Mouse (Mus musculus): ENCODE data around the gene Spred3.
"Not testable (repeated sequence)": the region's sequence is repeated elsewhere in the genome, so short reads cannot be mapped to it uniquely, and the experiment has no call there.

The Spred3 gene

DNA sequence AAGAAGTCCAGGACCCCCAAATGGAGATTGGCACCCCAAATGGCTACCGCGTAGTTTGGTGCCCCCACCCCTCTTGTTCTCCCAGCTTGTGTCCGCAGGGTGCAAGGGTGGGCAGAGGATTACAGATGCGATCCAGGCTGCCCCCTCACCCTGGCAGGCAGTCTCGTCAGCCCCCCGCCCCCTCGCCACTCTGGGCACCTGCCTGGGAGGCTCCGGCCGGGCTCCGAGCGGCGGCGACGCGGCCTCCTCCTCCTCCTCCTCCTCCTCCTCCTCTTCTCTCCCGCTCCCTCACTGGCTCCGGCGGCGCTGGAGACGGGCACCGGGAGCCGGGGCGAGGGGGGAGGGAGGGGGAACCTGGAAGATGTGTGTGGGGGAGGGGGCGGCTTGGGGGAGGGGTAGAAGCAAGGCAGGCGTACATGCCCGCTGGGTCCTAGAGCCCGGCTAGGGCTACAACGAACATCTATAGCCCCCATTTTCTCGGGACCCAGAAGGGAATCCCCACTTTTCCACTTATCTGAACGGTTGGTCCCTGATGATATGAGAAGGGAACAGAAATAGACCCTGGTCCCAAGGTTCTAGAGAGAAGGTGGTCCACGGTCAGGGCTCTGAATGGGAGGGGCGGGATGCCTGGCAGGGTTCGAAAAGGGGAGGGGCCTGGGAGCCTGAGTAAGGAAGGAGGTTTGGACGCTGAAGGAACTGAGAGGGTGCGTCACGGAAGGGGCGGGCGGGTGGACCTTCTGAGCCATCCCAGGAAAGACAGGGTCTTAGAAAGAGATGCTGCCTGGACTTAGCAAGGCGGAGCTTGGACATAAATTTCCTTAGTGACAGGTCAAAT, 763 bp downstream of the Spred3 start:
- peak; percentile 51 to 82 for DNase-seq (ENCODE audit: low spot score in 2 of 2)

DNA sequence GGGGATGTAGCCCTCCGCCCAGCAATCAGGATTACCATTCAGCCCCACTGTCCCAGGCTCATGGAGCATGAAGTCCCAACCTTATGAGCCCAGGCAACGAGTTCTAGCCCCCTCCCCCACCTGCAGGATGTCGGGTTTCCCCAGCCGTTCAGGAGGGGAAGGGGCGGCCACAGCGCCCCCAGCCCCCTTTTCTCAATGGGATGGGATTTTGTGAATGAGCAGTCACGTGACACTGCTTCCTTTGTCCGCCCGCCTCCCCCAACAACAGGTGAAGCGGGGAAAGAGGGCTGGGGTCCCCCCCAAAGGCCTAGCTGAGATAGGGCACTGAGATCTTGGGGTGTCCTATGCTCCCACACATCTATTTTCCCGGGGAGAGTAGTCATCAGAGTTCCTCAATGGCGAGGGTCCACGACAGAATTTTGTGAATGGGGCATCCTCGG, 1.4 kb downstream of the Spred3 start:
- DNase-seq (ENCODE audit: low spot score in 2 of 2): peak in 1 of 2 experiments; percentile 55

DNA sequence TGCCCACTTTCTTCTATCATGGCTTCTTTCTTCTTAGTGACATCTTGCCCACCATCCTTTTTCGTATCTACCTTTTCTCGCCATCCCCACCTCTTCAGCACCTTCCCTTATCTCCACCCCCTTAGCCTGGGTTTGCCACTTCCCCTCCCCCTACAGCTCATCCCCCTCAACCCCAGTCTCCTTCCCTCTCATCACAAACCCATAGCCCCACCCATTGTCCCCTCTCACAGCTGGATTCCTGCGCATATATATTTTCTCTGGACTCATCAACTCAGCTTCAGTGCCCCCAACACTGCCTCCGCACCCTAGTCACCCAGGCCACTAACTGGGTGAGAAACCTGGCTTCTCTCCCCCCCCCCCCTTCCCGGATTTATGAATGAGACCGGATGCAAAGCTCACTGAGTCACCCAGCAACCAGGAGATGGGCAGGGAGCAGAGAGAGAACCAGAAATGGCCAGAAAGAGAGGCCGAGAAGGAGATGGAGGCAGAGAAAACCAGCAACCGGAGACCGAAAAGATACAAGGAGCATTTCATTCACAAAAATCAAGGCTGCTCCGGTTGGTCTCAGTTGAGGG, 2.0 kb downstream of the Spred3 start:
- DNase-seq (ENCODE audit: low spot score in 2 of 2): no peak

DNA sequence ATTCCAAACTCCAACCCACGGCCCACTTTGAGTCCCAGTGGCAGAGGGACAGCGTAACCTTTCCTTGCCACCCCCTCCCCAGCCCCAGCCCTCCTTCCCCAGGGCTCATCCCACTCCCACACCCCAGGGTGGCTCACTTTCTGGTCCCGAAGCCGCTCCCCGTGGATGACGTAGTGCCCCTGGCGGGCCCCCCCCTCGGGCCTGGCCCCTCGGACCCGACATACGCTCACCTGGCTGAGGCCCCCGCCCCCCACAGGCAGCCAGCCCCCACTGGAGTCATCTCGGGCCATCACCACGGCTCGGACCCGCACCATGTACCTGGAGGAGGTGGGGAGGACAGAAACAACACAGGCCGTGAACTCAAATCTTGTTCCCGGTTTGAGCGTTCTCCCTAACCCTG, 2.6 kb downstream of the Spred3 start:
- no peak for DNase-seq (ENCODE audit: low spot score in 2 of 2)

DNA sequence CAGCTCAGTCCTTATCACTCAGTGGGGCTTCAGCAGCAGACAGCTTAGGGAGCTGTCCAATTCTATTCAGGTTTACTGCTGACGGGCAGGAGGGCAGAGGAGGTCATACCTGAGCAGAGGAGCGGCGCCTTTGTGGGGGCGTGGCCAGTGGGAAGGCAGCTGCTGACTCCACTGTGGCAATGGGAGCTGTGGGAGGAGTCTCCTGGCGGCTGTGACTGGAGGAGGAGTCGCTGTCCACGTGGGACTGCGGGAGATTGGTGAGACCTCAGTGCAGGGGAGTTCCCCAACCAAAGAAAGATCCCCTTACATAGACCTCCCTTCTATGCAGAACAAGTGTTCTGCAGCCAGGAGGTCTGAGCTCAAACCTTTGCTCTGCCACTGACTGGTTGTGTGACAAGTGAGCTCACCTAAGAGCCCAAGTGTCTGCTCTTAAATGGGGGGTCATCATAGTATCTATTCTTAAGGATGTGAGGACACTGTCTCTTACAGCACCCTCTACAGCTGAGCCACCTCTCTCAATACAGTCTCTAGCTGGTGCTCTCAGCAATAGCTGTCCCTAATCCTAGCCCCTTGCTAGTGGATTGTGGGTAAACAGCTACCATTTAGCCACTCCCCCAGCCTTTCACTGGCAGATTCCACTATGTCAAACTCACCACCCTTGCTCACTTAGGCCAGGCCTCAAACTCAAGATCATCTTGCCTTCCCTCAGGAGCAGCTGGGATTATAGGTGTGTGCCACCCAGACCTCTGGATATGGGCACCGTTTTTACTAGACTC, 7.3 kb downstream of the Spred3 start:
- DNase-seq (ENCODE audit: low spot score in 2 of 2): no peak

DNA sequence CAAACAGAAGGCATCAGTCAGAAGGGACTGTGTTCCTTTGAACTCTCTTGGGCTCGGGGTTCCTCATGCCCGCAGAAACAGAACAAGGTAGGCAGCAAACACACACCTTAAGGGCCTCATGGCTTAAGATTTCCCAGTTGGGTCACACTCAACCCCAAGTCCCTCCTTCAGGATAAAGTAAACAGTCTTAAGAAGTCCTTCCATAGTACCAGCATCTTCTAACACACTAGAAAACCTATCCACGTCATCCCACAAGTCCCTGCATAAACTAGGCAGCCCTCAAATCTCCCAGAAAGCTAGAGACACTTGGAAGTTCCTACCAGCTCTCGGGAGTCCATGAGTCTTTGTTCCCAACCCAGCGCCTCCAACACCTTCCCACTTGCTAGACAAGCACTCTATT, 7.9 kb downstream of the Spred3 start:
- no peak for DNase-seq (ENCODE audit: low spot score in 2 of 2)

DNA sequence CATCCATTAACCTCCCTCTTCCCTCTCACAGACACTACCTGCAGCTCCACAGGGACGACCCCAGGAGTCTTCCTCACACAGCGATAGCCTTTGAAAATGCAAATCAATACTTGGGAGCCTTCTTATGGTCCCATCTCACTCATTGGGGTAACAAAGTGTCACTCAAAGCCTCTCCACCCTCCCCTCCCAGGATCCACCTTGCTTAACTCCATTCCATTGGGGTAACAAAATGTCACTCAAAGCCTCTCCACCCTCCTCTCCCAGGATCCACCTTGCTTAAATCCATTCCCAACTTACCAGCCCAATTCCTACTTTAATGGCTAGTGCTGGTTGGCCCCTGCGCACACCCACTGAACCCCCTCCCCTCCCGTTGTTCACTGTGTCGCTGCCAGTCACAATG, 11.9 kb downstream of the Spred3 start:
- DNase-seq (ENCODE audit: low spot score in 2 of 2): no peak

DNA sequence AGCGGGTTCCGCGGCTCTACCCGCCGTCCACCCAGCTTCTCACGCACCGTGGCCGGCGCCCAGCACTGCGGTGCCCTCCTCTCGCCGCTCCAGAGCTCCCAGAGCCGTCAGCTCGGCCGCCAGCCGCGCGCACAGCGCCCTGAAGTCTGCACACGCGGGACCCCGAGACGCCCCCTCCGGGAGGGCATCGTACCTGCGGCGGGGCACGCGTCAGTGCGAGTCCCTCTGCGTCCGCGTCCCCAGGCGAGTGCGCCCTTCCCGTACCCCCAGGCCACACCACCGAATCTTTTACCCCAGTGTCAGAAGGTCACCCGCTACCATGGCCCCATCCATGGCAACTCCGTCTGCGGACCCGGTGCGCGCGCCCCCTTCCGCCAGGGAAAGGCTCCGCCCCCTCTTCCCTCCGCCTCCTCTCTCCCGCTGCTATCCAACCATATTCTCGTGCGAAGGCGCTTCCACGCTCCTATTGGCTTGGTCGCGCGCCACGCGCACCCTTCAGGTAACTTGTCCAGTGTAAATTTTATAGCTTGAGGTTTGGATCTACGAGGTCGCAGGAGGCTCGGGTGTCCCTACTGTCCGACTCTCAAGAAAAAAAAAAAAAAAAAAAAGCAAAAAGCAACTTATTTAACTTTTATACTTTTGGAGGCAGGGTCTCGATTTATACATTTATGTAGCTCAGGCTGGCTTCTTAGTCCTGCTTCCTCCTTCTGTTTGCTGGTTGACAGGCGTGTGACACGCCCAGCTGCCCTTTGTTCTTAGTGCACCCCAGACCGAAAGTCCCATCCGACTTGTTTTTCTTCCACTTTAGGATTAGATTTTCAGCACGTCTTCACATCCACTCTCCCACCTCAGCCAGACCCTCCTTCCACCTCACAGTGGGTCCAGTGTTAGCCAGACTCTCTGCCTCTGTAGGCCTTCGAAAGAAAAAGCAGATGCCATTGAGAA, 14.1 kb downstream of the Spred3 start, which contains the start of gene Fam98c:
Gene Fam98c (minus strand): TSS at position 397 of the 945 bp plus-strand sequence.
- DNase-seq (ENCODE audit: low spot score in 2 of 2): peak; percentile 55 to 82

DNA sequence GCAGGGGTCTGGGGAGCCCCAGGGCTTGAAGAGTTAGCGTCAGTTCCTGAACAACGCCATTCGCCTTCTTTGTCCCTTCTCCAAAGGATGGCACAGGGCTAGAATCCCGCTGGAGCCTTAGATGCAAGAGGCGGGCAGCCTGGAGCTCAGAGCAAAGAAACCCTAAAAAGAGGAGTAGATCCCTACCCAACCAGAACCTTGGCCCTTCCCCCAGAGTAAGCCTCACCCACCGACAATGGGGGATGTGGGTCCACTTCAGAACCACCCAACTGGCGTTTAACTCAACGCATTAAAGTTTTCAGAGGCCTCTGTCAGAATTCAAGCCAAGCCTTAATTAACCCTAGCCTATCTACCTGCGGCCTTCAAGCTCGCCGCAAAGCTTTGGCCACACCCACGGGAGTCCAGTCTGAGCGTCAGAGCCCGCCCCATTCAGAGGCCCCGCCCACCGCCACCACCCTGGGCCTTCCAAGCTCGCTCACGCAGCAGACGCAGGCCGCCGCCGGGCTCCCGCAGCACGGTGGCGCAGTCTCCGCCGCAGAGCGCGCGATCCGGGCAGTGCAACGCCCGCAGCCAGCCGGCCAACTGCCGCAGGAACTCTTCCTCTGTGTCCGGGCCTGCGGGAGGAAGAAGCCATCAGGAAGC, 14.9 kb downstream of the Spred3 start:
- peak; percentile 66 to 84 for DNase-seq (ENCODE audit: low spot score in 2 of 2)

DNA sequence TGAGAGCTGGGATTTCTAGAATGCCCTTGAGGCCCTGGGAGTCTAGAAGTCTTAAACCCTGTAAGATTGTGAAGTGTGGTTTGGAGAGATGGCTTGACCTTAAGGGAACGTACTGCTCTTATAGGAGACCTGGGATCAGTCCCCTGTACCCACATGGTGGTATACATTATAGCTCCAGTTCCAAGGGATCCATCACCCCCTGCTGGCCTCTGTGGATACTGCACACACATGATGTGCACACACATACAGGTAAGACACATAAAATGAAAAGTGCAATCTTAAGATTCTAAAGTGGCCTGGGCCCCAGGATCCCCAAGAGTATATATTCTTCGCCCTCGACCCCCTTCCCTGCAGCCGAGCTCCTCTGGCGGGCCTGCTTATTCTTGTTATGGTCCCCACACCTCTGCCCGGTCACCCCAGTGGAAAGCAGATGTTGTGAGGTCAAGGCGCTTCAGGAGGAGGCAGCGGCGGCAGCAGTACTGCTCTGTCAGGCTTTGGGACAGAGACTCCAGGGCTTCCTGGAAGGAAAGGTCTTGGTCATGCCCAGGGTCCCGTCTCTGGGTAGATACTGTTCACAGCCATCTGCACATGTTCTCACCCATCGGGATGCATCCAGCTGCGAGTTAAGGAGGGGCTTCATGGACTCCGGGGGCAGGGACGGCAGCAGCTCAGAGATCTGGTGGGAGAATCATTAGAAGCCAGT, 16.0 kb downstream of the Spred3 start:
- no peak for DNase-seq (ENCODE audit: low spot score in 2 of 2)

DNA sequence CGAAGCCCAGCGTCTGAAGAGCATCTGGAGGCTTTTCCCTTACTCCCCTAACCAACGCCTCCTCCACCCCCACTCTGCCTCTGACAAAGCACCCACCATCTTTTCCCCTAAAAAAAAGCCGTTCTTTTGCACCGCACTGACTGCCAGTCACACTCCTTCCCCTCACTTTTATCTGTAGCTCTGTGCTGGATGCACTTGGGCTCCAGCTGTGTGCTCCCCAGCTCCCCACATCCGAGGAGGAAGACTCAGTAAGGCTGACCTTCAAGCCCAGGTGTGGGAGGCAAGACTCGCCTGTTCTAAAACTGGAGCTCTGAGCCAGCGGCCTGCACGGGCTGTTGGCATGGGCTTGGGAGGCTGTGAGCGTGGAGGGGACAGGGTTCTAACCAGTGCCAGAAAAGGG, 18.7 kb downstream of the Spred3 start:
- no peak for DNase-seq (ENCODE audit: low spot score in 2 of 2)

DNA sequence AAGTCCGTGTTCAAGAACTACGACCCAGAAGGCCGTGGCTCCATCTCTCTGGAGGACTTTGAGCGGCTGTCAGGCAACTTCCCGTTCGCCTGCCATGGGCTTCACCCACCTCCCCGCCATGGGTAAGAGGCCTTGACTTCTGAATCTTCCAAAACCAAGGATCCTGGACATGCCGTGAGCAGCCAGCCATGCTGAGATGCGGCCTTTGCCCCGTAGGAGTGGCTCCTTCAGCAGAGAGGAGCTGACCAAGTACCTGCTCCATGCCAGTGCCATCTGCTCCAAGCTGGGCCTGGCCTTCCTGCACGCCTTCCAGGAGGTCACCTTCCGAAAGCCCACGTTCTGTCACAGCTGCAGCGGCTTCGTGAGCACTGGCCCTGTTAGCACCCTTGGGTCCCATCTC, 21.4 kb downstream of the Spred3 start:
- DNase-seq (ENCODE audit: low spot score in 2 of 2): no peak

DNA sequence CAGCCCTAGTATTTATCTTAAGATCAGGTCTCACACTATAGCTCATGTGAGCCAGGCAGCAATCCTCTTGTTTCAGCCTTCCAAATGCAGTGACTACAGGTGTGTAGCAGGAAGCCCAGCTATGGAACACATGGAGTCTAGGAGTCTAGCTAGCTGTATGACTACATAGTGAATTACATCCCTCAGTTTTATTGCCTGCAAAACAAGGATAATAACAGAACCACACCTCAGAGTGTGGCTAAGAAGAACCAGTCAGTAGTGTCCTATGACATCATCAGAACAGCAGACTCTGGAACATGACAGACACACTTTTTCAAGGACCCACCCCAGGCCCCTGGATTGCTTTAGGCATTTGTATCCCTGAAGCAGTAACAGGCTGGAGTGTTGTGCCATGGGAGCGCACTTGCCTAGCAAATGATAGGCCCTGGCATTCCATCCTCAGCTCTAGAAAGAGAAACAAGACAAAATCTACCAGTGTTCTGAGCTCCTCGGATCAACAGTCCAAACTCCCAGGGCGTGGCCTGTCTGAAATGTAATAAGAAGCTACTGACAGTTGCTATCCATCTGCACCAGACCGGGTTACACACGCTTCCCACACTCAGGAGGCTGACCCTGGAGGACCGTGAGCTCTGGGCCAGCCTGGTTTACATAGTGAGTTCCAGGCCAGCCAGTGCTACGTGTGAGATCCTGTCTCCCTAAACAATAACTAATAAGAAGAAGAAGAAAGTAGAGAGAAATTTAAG, 23.4 kb downstream of the Spred3 start:
- DNase-seq (ENCODE audit: low spot score in 2 of 2): no peak

DNA sequence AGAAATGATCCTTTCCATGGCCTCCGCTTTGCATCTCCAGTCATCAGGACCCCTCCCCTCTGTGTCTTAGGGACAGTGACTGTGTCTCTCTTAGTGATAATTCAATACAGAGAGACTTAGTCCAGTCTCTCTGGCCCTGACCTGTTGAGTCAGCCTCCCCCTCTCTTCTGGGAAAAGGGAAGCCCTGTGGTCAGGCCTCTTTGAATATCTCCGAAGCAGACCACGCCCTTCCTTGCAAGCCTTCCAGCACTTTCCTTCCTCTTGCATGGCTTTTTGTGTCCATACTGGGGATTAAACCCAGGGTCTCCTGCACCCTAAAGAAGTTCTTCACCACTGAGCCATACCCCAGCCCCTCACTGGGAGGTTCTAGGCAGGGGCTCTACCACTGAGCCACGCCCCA, 26.2 kb downstream of the Spred3 start:
- DNase-seq (ENCODE audit: low spot score in 2 of 2): no peak

DNA sequence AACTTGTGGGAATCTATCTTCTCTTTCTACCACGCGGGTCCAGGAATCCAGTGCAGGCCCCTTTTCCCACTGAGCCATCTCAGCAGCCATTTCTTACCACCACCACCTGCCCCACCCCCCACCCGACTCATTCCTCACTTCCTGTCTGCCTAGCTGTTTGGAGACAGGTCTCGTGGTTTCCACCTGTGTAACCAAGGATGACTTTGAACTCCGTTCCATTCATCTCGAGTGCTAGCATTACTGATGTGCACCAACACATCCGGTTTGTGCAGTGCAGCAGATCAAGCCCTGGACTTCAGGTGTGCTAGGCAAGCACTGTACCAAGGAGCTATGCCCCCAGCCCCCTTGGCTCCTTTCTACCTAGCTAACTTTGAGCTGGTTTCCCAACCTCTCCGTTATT, 28.8 kb downstream of the Spred3 start:
- DNase-seq (ENCODE audit: low spot score in 2 of 2): no peak

DNA sequence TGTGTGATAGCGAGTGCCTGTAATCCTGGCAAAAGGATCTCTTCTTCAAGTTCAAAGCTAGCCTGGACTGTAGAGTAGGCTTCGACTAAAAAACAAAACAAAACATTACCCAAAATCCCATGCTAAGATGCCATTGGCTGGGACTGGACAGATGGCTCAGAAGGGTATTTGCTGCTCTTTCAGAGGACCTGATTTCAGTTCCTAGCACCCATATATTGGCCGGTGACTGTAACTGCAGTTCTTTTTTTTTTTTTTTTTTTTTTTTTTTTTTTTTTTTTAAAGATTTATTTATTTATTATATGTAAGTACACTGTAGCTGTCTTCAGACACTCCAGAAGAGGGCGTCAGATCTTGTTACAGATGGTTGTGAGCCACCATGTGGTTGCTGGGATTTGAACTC, 31.0 kb downstream of the Spred3 start:
- DNase-seq (ENCODE audit: low spot score in 2 of 2): not testable (repeated sequence)

DNA sequence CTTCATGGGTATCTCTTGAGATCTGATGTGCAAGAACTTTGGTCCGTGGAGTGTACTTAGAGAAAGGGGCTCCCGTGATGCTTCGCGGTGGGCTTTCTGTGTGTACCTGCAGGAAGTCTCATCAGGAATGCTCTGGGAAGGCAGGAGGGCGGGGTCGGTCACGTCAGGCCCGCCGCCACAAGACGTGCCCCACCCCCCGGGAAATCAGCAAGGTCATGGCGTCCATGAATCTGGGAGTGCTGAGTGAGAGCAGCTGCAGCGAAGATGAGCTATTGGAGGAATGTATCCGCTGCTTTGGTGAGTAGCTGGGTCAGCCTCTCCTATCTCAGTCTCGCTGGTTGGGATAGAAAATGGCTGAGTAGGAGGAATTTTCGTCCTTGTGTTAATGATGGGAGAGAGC, 32.8 kb downstream of the Spred3 start:
- DNase-seq (ENCODE audit: low spot score in 2 of 2): no peak

DNA sequence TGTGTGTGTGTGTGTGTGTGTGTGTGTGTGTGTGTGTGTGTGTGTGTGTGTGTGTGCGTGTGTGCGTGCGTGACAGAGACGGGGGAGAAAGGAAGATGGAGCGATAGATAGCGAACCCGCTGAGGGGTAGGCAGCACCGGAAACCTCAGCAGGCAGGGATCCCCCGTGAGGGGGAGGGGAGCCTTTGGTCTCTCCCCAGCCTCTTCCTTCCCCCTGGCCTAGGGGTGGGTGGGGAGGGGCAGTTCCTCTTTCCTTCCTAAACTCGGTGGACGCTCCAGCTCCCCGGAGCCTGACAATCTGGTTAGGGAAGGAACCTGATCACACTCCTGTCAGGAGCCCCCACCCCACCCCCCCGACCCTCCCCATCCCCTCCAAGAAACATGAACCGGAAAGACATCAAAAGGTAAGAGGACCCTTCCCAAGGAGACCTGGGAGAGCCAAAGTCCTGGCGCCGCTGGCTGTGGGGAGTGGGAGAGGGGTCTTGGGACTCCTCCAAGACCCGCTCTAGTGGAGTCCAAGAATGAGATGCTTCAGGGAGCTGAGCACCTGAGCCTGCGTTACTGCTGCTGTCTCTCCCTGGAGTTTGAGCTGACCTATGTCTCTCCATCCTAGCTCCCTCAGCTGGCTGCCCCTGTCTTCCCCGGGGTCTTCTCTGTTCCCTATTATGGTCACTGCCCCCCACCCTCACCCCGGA, 35.4 kb downstream of the Spred3 start, which contains the start of gene Rasgrp4:
Gene Rasgrp4 (plus strand): TSS at position 159 of the 694 bp plus-strand sequence.
- DNase-seq (ENCODE audit: low spot score in 2 of 2): no peak

DNA sequence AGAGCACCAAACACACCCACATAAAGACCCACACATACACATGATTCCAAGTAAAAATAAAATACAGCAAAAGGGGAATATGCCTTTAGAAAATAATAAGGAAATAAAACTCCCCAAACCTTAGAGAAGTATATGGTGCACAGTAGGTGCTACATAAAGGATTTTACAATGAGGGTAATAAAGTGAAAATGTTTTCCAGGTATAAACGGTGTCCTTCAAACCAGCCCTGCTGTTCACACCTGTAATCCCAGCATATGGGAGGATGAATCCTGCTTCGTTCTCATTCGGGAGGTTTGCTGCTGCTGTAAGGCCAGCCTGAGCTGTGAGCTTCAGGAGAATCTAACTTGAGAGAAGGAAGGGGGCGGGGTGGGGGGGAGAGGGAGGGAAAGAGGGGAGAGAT, 36.0 kb downstream of the Spred3 start:
- no peak for DNase-seq (ENCODE audit: low spot score in 2 of 2)

All from cerebellum, postnatal 4 days (tissue).